Mouse (Mus musculus) liver, embryonic 14.5 days (tissue): Measurements from ENCODE around the gene Sox6.

Experiments
- CTCF ChIP-seq: IDR thresholded peaks from 2 replicates; pipeline ENCODE4 v1.5.1; 2016; ENCODE audit warnings: antibody characterized with exemption, low read depth, control low read depth
- EP300 ChIP-seq: IDR thresholded peaks from 2 replicates; pipeline ENCODE4 v1.6.1; 2016; ENCODE audit warnings: antibody characterized with exemption, low read depth

- TF ChIP-seq CTCF (no peak), EP300 (no peak)
These were observed 563.4 kb downstream of the Sox6 start for GRCm38 (mm10) chr7:115475176-115475575.
